9 mouse cellular contexts compared by ENCODE assay signal in genomic region chr7:80160293-80160944, GRCm38 (mm10). TPM values are rescaled to one million over a fixed set of nuclear protein-coding genes. Genes with fewer than 3 reads are reported as not detected.
DNase-seq lines count a peak whose midpoint lies in the region; ATAC-seq and TF ChIP-seq lines count a peak whose summit lies in the region.
"Had no signal": no experiment of that assay in that cellular context is flagged by ENCODE, and none has a peak within 500 bp of the region (broad histone marks: within the 10 kb centered on the region; RNA-seq: fewer than 3 reads in every experiment).

No protein-coding gene starts in this region.

- no peaks in the 10 kb centered on the region for H3K27me3 ChIP-seq in heart, adult 2 months (ENCODE audit: control insufficient read depth, insufficient read depth, low read length)
- no peaks in the 10 kb centered on the region for H3K27me3 ChIP-seq in Patski
- no peaks in the 10 kb centered on the region for H3K27me3 ChIP-seq in kidney, adult 2 months (replicated peaks; ENCODE audit: control insufficient read depth, insufficient read depth, low read length)

- no peak for DNase-seq in heart, adult 2 months
- DNase-seq in heart, postnatal 25 days (ENCODE audit: low spot score) = no peak
- DNase-seq in Patski (ENCODE audit: low read depth, low spot score) = peak; percentile 59
- peak; percentile 83 for DNase-seq in kidney, adult 2 months
- DNase-seq in lung, postnatal 10 days = peak; percentile 44
- DNase-seq in spleen, adult 18-20 months = no peak
- no peak for DNase-seq in gastrocnemius, postnatal 14 days

- 40% methylated on average over 7 of the region's 7 CpGs for WGBS in heart, adult 2 months
- 28% methylated on average over 7 of the region's 7 CpGs for WGBS in kidney, adult 2 months

- no peak for TF ChIP-seq POLR2A in heart, adult 2 months (IDR thresholded peaks at IDR 0.05; ENCODE audit: insufficient read depth, low read depth, low read length)
- TF ChIP-seq POLR2A in kidney, adult 2 months (IDR thresholded peaks at IDR 0.05; ENCODE audit: low read depth, low read length) = no peak

- TF ChIP-seq EP300 in heart, adult 2 months (IDR thresholded peaks at IDR 0.05; ENCODE audit: insufficient read depth, low read depth, low read length) = no peak

- H3K4me1 ChIP-seq in heart, adult 2 months (ENCODE audit: control insufficient read depth, insufficient read depth, low read length) = peaks cover 1% of the 10 kb centered on the region; the same call in 1 of the 2 replicates
- H3K4me1 ChIP-seq in kidney, adult 2 months (ENCODE audit: control insufficient read depth, insufficient read depth, low read length) = peaks cover 29% of the 10 kb centered on the region

- intact Hi-C loops in heart, adult 2 months (cut with DNase I) = no loop called here
- intact Hi-C loops in heart, postnatal 25 days (cut with DNase I) = no loop called here
- intact Hi-C loops in gastrocnemius, postnatal 14 days (cut with DNase I; ENCODE audit: low total_unique reads) = no loop called here

- peak; percentile 61 for ATAC-seq in Patski
- no peak for ATAC-seq in inflammation-experienced regulatory T-cells, adult 6 months

- CTCF ChIA-PET in Patski (lab: Charles Lee) = interaction anchor here (1.0 to 1.6 kb wide), 3 partner anchors 20 to 32 kb away, joined by 3 to 4 read pairs (median 3); no protein-coding TSS in a partner anchor

- no peak overlapping the region for H3K9ac ChIP-seq in heart, adult 2 months (ENCODE audit: low read depth, low read length)
- H3K9ac ChIP-seq: liver, embryonic 14.5 days had no signal

- in situ Hi-C loops in Patski (cut with MboI; ENCODE audit: low pct_unique_long_range_greater_than_20kb) = no loop called here

- H3K36me3 ChIP-seq in heart, adult 2 months (ENCODE audit: control insufficient read depth, insufficient read depth, low read length) = no peaks in the 10 kb centered on the region
- no peaks in the 10 kb centered on the region for H3K36me3 ChIP-seq in kidney, adult 2 months (ENCODE audit: control insufficient read depth, insufficient read depth, low read length)

- no peak for TF ChIP-seq CTCF in heart, adult 2 months (IDR thresholded peaks at IDR 0.05)
- TF ChIP-seq CTCF in Patski (IDR thresholded peaks at IDR 0.05) = no peak
- TF ChIP-seq CTCF in kidney, adult 2 months (conservative IDR thresholded peaks at IDR 0.05; ENCODE audit: insufficient read depth, insufficient read length, low read depth, low read length) = no peak

- H3K4me3 ChIP-seq in heart, adult 2 months = no peak overlapping the region
- no peak overlapping the region for H3K4me3 ChIP-seq in kidney, adult 2 months (ENCODE audit: insufficient read depth, low read depth, low read length)

- H3K27ac ChIP-seq in heart, adult 2 months = peak overlapping the region; percentile 70
- H3K27ac ChIP-seq in kidney, adult 2 months (ENCODE audit: insufficient read depth, low read depth, low read length) = peak overlapping the region; percentile 91
- H3K27ac ChIP-seq: liver, embryonic 14.5 days had no signal

- POLR2A ChIA-PET in Patski (lab: Charles Lee) = interaction anchor here (1.3 to 1.5 kb wide), 2 partner anchors 32 to 38 kb away, joined by 3 to 4 read pairs; no protein-coding TSS in a partner anchor

- no peaks in the 10 kb centered on the region for H3K79me2 ChIP-seq in heart, adult 2 months (replicated peaks; ENCODE audit: control insufficient read depth, insufficient read depth, low read length)

RNA-seq across cellular contexts. Expression of gene Sema4b, which starts 26.2 kb away (rescaled TPM):
- total RNA-seq in heart, adult 2 months (2021) = 10 to 100 TPM; 10.5 to 11.4 TPM
- polyA plus RNA-seq in heart, adult 2 months (2012; rRNA removed) = 10.5 and 12.3 TPM in 2 replicates
- 10 to 100 TPM; 11.0 to 12.7 TPM for total RNA-seq in heart, postnatal 25 days (2021)
- polyA plus RNA-seq in Patski (2021) = 55.3 TPM
- polyA plus RNA-seq in kidney, adult 2 months (2012; rRNA removed) = 24.4 and 26.3 TPM in 2 replicates
- polyA plus RNA-seq in inflammation-experienced regulatory T-cells, adult 6 months (2017; shearing (Covaris generic)) = 10 to 100 TPM; 17.4 to 22.3 (median 18.0) TPM
- total RNA-seq in gastrocnemius, postnatal 14 days (2021) = 1 to 10 TPM; 1.9 to 2.5 TPM

RNA-seq across cellular contexts. Expression of gene Idh2, which starts 45.2 kb away (rescaled TPM):
- 1,000 to 10,000 TPM; 1,877 to 2,293 TPM for total RNA-seq in heart, adult 2 months (2021)
- 1,651 and 1,954 TPM in 2 replicates for polyA plus RNA-seq in heart, adult 2 months (2012; rRNA removed)
- 1,000 to 10,000 TPM; 1,585 to 1,668 TPM for total RNA-seq in heart, postnatal 25 days (2021)
- 679 TPM for polyA plus RNA-seq in Patski (2021)
- polyA plus RNA-seq in kidney, adult 2 months (2012; rRNA removed) = 651 and 688 TPM in 2 replicates
- polyA plus RNA-seq in inflammation-experienced regulatory T-cells, adult 6 months (2017; shearing (Covaris generic)) = 10 to 100 TPM; 13.5 to 28.7 (median 20.3) TPM
- total RNA-seq in gastrocnemius, postnatal 14 days (2021) = 100 to 1,000 TPM; 179 to 214 TPM

Comparison
In these comparisons a context has a peak if more than half of its experiments do, and no peak if none do; other contexts are left out.
1. DNase-seq: peak in Patski (single experiment), kidney, adult 2 months (single experiment) and lung, postnatal 10 days (single experiment); none in heart, adult 2 months (0 of 2), heart, postnatal 25 days (single experiment), spleen, adult 18-20 months (0 of 2) and gastrocnemius, postnatal 14 days (single experiment).
2. RNA of gene Idh2, which starts 45.2 kb away (polyA plus RNA-seq): 1,651 to 1,954 TPM in heart, adult 2 months, 651 to 688 TPM in kidney, adult 2 months and 679 TPM in Patski (single experiment); 13.5 to 28.7 TPM in inflammation-experienced regulatory T-cells, adult 6 months; every median in the first group is over 10 times any median in the second.